Mouse (Mus musculus): ENCODE data around the gene Gpr156. TPM values are rescaled to one million over a fixed set of nuclear protein-coding genes. Genes with fewer than 3 reads are reported as not detected.

Gene Gpr156
- polyA plus RNA-seq, 1 experiment from 2014 or later: 0.23 TPM

DNA sequence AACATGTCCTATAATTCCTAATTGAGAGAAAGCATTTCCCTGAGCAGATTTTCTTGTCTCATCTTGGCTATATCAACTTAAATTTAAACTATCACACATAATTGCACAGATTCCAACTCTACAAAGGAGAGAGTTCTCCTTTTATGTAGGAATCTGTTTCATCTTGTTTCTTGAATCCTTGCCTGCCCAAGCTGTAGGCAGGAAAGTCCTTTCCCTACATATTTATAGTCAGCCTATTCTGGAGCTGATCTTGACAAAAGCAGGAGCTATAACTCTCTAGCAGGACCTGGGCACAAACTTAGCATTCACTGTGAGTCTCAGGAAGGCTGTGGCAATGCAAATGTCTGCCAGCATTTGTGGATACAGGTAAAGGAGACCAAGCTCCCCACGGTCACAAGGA lies 125.9 kb downstream of the Gpr156 start:
- H3K9me3 ChIP-seq (replicated peaks): no peaks in the 10 kb centered on the region
- no peak for ATAC-seq (ENCODE audit: insufficient number of reproducible peaks, low FRiP score, low TSS enrichment, low read depth)
- no peak overlapping the region for H3K27ac ChIP-seq (replicated peaks)
- no peaks in the 10 kb centered on the region for H3K36me3 ChIP-seq
- H3K4me1 ChIP-seq: no peaks in the 10 kb centered on the region
- H3K27me3 ChIP-seq: no peaks in the 10 kb centered on the region
- no peak overlapping the region for H3K4me3 ChIP-seq (replicated peaks)
- H3K9ac ChIP-seq: no peak overlapping the region
- no peak overlapping the region for H3K4me2 ChIP-seq (replicated peaks)
- 93% methylated on average over 1 of the region's 1 CpGs for WGBS

DNA sequence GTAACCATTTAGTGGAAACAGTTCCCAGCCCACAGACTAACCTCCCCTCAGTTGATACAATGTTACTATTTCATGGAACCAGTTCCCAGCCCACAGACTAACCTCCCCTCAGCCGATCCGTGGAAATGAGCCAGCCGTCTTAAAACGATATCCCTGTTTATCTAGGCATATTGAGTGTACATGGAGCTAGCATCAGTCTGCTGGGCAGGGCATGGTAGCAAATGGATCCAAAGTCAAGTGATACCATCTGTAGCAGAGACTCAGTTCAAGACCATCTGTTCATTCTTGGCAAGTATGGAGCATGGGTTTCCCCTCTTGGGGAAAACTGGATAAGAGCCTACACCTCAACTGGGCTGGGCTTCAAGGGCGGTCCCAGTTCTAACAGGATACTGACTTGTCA lies 128.3 kb downstream of the Gpr156 start:
- H3K9me3 ChIP-seq (replicated peaks): no peaks in the 10 kb centered on the region
- H3K4me2 ChIP-seq (replicated peaks): no peak overlapping the region
- H3K4me3 ChIP-seq (replicated peaks): no peak overlapping the region
- no peak overlapping the region for H3K27ac ChIP-seq (replicated peaks)
- H3K27me3 ChIP-seq: no peaks in the 10 kb centered on the region
- ATAC-seq (ENCODE audit: insufficient number of reproducible peaks, low FRiP score, low TSS enrichment, low read depth): no peak
- no peak overlapping the region for H3K9ac ChIP-seq
- H3K4me1 ChIP-seq: peaks cover 8% of the 10 kb centered on the region; the same call in 1 of the 2 replicates
- 72% methylated on average over 5 of the region's 5 CpGs for WGBS
- no peaks in the 10 kb centered on the region for H3K36me3 ChIP-seq

DNA sequence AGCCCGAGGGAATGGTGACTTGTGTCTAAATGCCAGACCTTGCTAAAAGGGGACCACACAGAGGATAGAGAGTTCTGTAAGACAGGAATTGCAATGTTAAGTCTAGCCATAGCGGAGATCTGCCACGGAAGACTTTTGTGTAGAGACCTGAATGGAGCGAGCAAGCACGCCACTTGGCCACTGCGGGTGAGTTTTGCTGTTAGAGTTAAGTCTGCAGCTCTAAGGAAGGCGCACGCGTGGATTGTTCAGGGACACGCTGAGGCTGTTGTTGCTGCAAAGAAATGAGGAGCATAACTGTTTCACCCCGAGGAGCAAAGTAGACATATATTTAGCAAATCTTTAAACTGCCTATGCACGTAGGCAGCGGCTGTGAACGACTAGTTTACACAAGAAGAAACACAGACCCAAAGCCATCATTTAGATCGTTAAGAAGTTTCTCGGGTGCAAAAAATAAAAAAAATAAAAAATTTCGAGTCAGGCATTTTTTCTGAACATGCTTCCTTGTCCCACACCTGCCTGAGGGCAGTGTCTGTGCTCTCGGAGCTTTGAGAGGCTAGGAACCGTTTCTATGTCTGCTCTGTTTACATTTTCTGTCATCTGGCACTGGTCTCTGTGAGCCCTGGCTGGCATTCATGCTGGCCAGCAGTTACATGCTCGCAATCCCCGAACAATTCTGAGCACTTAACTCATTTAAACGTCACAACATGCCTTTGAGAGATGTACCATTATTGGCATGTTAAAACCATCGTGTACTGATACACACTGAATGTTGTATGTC lies 131.7 kb downstream of the Gpr156 start:
- ATAC-seq (ENCODE audit: insufficient number of reproducible peaks, low FRiP score, low TSS enrichment, low read depth): no peak
- peak overlapping the region; percentile 31 for H3K4me2 ChIP-seq (replicated peaks)

More for the DNA sequence above, 131.7 kb downstream of the Gpr156 start:
- H3K27me3 ChIP-seq: no peaks in the 10 kb centered on the region
- no peaks in the 10 kb centered on the region for H3K36me3 ChIP-seq
- 0 out of 2 replicates have a peak overlapping the region, but pooled peaks have one; percentile 5 for H3K4me3 ChIP-seq (replicated peaks)
- H3K9ac ChIP-seq: no peak overlapping the region
- WGBS: 40% methylated on average over 23 of the region's 23 CpGs
- no peaks in the 10 kb centered on the region for H3K9me3 ChIP-seq (replicated peaks)
- H3K4me1 ChIP-seq: peaks cover 8% of the 10 kb centered on the region; the same call in 1 of the 2 replicates
- H3K27ac ChIP-seq (replicated peaks): 0 out of 2 replicates have a peak overlapping the region, but pooled peaks have one; percentile 34

Other genes with a start within 250 kb of the Gpr156 start
- 725 and 741 TPM in 2 replicates for gene Fstl1, start 139.6 kb upstream of the Gpr156 start, polyA plus RNA-seq (2015; fragmentation: Nextera tagmentation; extraction: Ambion mirVana)
- gene Gm36028, start 55.4 kb upstream of the Gpr156 start, polyA plus RNA-seq (2015; fragmentation: Nextera tagmentation; extraction: Ambion mirVana): 0.19 and 0.20 TPM in 2 replicates
- 53.8 and 56.7 TPM in 2 replicates for gene Lrrc58, start 48.1 kb upstream of the Gpr156 start, polyA plus RNA-seq (2015; fragmentation: Nextera tagmentation; extraction: Ambion mirVana)
- gene Gsk3b, start 172.5 kb downstream of the Gpr156 start, polyA plus RNA-seq (2015; fragmentation: Nextera tagmentation; extraction: Ambion mirVana): 56.8 and 59.9 TPM in 2 replicates